Mouse (Mus musculus) olfactory bulb, adult 2 months (tissue): ENCODE results near the gene Pcdh18. TPM values are rescaled to one million over a fixed set of nuclear protein-coding genes. Genes with fewer than 3 reads are reported as not detected.
A peak's percentile ranks its signal among the peaks of the same experiment; 100 is the strongest.

Source experiments
- H3K27ac ChIP-seq: fragments of 200-500 bp; 2 replicates; pipeline ENCODE4 v1.5.1; 2012; ENCODE audit warnings: low read depth, low read length; ENCODE audit not compliant: insufficient read depth
- H3K4me1 ChIP-seq: fragments of 200-500 bp; 2 replicates; pipeline ENCODE4 v1.6.1; 2012; ENCODE audit warnings: low read length; ENCODE audit not compliant: control insufficient read depth, insufficient read depth
- H3K4me3 ChIP-seq: fragments of 200-500 bp; 2 replicates; pipeline ENCODE4 v1.5.1; 2012; ENCODE audit warnings: mild to moderate bottlenecking, low read depth, low read length, moderate library complexity; ENCODE audit not compliant: insufficient read depth
- CTCF ChIP-seq: fragments of 200-500 bp; IDR thresholded peaks from 2 replicates; pipeline ENCODE4 v1.5.1; 2012; ENCODE audit warnings: low read depth, mild to moderate bottlenecking, low read length, moderate library complexity; ENCODE audit not compliant: insufficient read depth
- POLR2A ChIP-seq: fragments of 200-500 bp; IDR thresholded peaks from 2 replicates; pipeline ENCODE4 v1.6.1; 2012; ENCODE audit warnings: mild to moderate bottlenecking, low read depth, low read length, moderate library complexity; ENCODE audit not compliant: insufficient read depth
- WGBS: fragments of 180-500 bp; shearing (Covaris S2); methylation state at CpG from one replicate; pipeline ENCODE4 v1.1.7; 2018; 5-methylcytosine and 5-hydroxymethylcytosine counted together
- polyA plus RNA-seq: library from polyadenylated mRNA; stranded (reverse); fragments of >200 nt; gene quantifications from 2 replicates; pipeline ENCODE4 v1.2.4, GENCODE M21; 2012; ENCODE audit warnings: low replicate concordance; ENCODE audit not compliant: missing spikeins, insufficient read depth, insufficient read length

The Pcdh18 gene
- not detected in 2 replicates for polyA plus RNA-seq

DNA sequence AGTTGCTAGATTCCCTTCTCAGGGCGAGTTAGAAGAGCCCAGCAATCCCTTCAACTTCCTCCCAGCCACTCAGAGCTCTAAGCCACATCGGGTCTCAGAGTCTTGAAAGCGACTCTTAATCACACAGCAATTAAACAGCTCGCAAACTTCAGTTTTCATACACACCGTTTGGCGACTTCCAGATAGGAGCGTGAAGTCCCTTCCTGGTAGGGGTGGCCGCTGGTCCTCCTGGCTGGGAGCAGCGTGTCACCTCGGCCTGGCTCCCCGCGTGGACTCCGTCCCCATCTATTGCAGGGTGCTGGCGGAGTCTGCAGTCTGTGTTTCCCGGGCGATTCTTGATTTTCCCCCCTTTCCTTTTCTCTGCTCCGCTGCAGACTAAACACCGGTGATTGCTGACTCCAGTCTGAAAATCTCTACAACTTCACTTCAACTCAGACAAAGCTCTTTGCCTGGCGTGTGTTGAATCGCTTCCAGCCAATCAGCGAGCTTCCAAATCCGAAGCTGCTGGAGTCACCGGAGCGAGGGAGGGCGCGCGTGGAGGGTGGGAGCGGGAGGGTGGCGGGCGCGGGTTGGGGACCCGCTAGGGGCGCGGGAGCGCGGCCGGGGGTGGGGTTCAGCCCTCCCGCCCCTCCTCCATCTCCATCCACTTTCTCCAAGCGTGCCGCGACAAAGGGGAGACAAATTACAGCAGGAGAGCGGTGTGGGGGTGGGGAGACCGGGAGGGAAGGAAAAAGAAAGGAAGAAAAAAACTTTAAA is at the start of gene Pcdh18:
Gene Pcdh18 (minus strand): TSS at position 456 of the 756 bp plus-strand sequence.
- under 1% methylated on average over 43 of the region's 43 CpGs for WGBS
- H3K4me3 ChIP-seq, result peak within 1 kb of the TSS; percentile 76
- H3K27ac ChIP-seq, result peak within 1 kb of the TSS; percentile 49
- peaks cover 3% of the 10 kb centered on the region; the same call in 1 of the 2 replicates for H3K4me1 ChIP-seq
- TF ChIP-seq POLR2A, result no peak

DNA sequence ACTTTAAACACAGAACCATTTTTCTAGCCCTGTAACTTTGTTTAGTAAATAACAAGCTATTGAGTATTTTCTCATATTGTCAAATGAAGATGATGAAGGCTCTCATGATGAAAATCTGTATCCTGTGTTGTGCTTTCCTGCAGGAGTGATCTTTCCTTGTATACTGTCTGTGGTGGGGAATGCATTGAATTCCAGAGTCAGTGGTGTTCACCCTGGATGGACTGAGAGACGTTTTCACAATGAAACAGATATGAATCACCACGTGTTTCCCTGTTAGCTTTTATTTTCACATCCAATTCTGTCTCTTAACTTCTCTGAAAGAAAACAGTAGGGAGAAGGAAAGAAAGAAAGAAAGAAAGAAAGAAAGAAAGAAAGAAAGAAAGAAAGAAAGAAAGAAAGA is 49.7 kb upstream of the Pcdh18 start:
- Histone ChIP-seq H3K27ac (no peak overlapping the region), H3K4me1 (no peaks in the 10 kb centered on the region), H3K4me3 (no peak overlapping the region)
- WGBS, result 43% methylated on average over 2 of the region's 2 CpGs
- TF ChIP-seq CTCF (no peak), POLR2A (no peak)

DNA sequence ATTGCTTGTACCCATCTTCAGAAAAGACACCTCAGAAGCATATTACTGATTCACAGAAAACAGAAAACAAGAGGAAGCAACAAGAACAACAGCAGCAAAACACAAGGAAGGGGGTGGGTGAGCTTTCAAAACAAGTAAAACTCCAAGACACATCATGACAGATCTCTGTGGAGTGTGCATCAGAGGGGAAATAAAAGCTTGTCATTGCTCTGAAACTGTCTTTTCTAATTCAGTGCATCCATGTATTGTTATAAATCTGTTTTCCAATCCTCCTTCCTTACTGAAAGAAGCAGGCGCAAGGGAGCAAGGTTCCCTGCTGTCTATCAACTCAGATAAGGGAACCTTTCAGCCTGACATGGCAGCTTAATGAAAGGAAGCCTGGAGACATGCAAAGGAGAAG is 48.4 kb upstream of the Pcdh18 start:
- TF ChIP-seq CTCF (no peak), POLR2A (no peak)
- WGBS, result 92% methylated on average over 1 of the region's 1 CpGs
- Histone ChIP-seq H3K4me3 (no peak overlapping the region), H3K27ac (no peak overlapping the region), H3K4me1 (no peaks in the 10 kb centered on the region)

DNA sequence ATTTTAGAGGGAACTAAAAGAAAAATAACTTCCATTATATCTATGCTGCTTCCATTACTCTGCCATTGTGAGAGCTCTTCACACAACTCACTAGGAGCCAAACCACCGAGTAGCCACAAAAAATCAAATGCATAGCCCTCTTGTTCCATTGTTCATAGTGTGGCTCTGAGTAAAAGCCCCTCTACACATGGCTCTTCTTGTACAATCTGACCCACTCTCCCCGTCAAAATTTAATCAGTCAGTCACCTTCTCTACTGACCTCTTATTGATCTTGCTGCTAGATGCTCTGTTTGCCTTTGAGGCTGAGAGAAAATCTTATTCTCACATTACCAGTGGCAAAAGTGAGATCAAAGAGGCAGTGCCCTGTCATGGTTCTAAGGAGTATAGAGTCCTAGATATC is 31.2 kb upstream of the Pcdh18 start:
- H3K27ac ChIP-seq, result no peak overlapping the region
- no peaks in the 10 kb centered on the region for H3K4me1 ChIP-seq
- H3K4me3 ChIP-seq, result no peak overlapping the region
- WGBS, result 52% methylated on average over 2 of the region's 2 CpGs
- TF ChIP-seq CTCF (no peak), POLR2A (no peak)

DNA sequence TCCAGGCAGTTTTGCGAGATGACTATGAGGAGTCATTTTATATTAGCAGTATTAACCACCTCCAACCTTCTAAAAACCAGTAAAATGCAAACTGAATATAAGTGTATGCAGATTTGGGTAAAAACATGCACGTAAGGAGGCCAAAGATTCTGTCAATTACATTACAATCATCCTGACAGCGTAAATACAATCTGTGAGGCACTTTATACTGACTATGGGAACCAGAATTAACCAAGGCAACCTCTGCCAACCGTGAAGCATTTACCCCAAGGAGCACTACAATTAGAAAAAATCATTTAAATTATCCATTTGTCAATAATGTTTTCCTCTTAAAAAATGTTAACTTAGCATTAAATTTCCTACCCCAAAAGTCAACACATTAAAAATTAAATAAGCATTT is 30.6 kb upstream of the Pcdh18 start:
- Histone ChIP-seq H3K4me3 (no peak overlapping the region), H3K4me1 (no peaks in the 10 kb centered on the region), H3K27ac (no peak overlapping the region)
- 74% methylated on average over 4 of the region's 4 CpGs for WGBS
- no peak for TF ChIP-seq CTCF
- TF ChIP-seq POLR2A, result no peak

DNA sequence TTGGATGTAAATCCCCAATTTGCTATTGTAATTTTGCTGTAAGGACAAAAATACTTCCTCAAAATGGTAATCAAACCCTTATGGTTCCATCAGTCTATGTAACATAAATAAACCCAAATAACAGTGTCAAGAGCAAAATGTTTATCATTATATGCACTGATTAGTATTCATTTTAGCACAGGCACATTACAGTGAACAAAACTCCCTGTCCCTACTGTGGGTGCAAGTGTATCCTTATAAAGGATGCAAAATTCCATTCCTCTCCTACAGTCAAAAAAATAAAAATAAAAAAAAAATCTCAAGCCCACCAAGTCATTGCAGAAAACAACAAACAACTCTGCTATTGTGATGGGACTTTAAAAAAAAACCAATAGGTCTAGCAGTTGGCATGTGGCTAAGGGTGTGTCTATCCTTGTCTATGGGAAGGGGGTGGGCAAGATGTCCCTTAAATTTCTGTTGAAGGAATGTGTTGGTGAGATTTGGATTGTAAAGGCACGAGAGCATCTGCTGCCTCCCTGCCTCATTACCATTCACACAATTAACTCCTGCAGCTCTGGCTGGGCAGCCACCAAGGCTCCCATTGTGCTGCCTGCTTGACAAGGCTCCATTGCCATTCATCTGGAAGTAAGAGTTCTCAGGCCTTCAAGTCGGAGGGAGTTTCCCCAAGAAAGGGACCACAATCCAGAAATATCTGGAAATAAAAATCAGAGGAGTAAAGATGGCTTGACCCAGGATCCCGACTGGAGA is 12.0 kb upstream of the Pcdh18 start:
- H3K4me3 ChIP-seq, result no peak overlapping the region
- H3K27ac ChIP-seq, result no peak overlapping the region
- WGBS, result 43% methylated on average over 3 of the region's 3 CpGs
- H3K4me1 ChIP-seq, result no peaks in the 10 kb centered on the region
- TF ChIP-seq POLR2A, result no peak
- no peak for TF ChIP-seq CTCF

DNA sequence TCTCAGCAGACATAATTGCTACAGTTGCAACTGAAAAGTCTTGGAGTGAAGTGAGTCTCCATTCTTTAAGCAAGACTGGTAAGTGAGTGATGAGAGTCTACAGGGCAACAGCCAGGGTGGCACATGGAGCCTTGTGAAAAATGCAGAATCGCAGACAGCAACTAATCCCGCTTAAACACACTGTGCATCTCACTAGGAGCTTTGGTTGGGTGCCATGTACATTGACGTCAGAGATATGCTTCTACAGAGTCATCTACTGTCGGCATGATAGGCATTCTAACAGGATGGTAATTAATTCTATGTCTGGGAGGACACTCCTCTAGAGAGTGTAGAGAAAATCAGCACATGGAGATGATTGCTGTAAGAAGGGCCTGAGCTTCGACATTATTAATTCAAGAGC is 5.6 kb upstream of the Pcdh18 start:
- no peaks in the 10 kb centered on the region for H3K4me1 ChIP-seq
- TF ChIP-seq CTCF, result no peak
- 86% methylated on average over 5 of the region's 5 CpGs for whole genome bisulfite sequencing
- no peak overlapping the region for H3K27ac ChIP-seq
- no peak overlapping the region for H3K4me3 ChIP-seq

DNA sequence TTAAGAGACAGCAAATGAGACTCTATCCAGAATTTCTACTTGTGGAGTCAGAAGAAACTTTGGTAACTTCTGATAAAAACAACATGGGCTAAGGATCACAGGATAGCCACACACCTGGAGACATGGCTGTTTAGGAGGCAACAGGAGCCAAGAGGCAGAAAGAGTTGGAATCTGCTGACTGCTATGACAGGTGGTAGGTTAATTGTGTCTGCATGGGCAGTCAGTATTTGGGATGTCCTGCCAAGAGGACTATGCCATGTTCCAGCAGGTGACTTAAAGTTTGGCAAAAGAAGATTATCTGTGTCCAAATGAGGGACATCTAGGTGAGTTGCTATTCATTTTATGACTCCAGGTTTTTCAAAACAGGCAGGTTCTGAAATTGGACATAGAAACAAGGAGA is 4.8 kb upstream of the Pcdh18 start:
- Histone ChIP-seq H3K27ac (no peak overlapping the region), H3K4me1 (no peaks in the 10 kb centered on the region), H3K4me3 (no peak overlapping the region)
- no peak for TF ChIP-seq CTCF
- TF ChIP-seq POLR2A, result no peak

DNA sequence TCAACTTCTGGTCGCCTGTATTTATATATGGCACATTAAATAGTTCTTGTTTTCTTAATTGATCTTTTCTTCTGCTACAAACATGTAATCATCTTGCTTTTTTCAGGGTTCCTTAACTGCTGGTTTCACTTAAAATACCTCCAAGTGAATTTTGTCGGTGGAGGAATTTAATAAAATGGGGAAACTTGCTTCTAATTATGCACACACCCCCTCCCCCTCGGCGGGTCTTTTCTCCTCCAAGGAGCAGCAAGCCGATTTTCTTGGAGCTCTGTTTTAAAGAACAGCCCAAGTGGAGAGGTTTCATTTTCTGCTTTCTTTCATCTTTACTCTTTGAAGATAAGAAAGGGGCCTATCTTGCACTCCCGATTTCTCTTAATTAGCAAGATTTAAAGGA is 498 bp upstream of the Pcdh18 start:
- H3K27ac ChIP-seq, result no peak overlapping the region
- peaks cover 3% of the 10 kb centered on the region; the same call in 1 of the 2 replicates for H3K4me1 ChIP-seq
- TF ChIP-seq POLR2A (no peak), CTCF (no peak)
- 2% methylated on average over 6 of the region's 6 CpGs for WGBS
- H3K4me3 ChIP-seq, result peak overlapping the region; percentile 76
